Comparison of ENCODE assay signal across 30 mouse cellular contexts in the genomic region with DNA sequence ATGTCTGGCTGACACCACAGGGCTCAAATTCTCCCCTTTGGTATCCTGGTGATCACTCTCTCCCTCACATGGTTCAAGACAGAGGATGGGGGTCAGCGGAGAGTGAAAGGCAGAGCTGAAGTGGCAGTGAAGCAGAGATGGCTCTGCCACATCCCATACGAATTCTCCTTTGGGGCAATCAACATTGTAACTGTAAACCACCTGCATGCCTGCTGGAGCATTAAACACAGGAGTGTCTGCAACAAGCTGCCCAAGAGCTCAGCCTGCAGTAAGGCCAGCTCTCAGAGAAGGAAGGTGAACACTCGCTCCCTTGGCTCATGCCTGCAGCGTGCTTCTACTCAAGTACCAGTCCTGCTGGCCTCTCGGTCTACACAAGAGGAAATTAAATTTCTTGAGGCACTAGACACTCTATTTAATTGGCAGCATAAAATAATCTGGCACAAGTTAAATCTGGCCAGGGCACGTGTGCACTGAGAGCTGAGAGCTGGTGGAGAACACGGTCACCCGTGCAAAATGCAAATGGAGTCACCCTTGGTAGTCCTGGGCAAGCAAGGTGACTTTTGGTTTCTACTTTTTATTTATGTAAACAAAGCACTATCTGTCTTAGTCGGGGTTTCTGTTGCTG. TPM values are rescaled to one million over a fixed set of nuclear protein-coding genes. Genes with fewer than 3 reads are reported as not detected.
DNase-seq lines count a peak whose midpoint lies in the region; ATAC-seq and TF ChIP-seq lines count a peak whose summit lies in the region.
"Had no signal": no experiment of that assay in that cellular context is flagged by ENCODE, and none has a peak within 500 bp of the region (broad histone marks: within the 10 kb centered on the region; RNA-seq: fewer than 3 reads in every experiment).

No protein-coding gene starts in this region.

- no peaks in the 10 kb centered on the region for H3K27me3 ChIP-seq in liver, adult 2 months (ENCODE audit: control insufficient read depth, insufficient read depth, low read length)
- peaks cover 4% of the 10 kb centered on the region for H3K27me3 ChIP-seq in liver, embryonic 11.5 days (replicated peaks; ENCODE audit: control insufficient read depth, insufficient read depth, low read length)
- no peaks in the 10 kb centered on the region for H3K27me3 ChIP-seq in lung, postnatal 0 days (replicated peaks; ENCODE audit: insufficient read depth, low read length)
- H3K27me3 ChIP-seq in forebrain, embryonic 16.5 days (replicated peaks; ENCODE audit: control insufficient read depth, insufficient read depth, low read length), result peaks cover 4% of the 10 kb centered on the region
- H3K27me3 ChIP-seq in hindbrain, postnatal 0 days (ENCODE audit: insufficient read depth, low read length), result no peaks in the 10 kb centered on the region

- no peaks in the 10 kb centered on the region for H3K79me2 ChIP-seq in liver, adult 2 months (ENCODE audit: control insufficient read depth, insufficient read depth, low read length)

- TF ChIP-seq CTCF in liver, adult 2 months (IDR thresholded peaks at IDR 0.05; ENCODE audit: low read depth, low read length), result no peak
- no peak for TF ChIP-seq CTCF in lung, postnatal 0 days (IDR thresholded peaks at IDR 0.05)
- TF ChIP-seq CTCF in hindbrain, postnatal 0 days (IDR thresholded peaks at IDR 0.05; ENCODE audit: low read depth), result no peak

- H3K36me3 ChIP-seq in liver, adult 2 months (ENCODE audit: control insufficient read depth, insufficient read depth, low read length), result no peaks in the 10 kb centered on the region
- H3K36me3 ChIP-seq in liver, embryonic 11.5 days (ENCODE audit: control insufficient read depth, insufficient read depth, low read length), result no peaks in the 10 kb centered on the region
- H3K36me3 ChIP-seq in lung, postnatal 0 days (ENCODE audit: insufficient read depth, low read length), result no peaks in the 10 kb centered on the region
- no peaks in the 10 kb centered on the region for H3K36me3 ChIP-seq in forebrain, embryonic 16.5 days (ENCODE audit: control insufficient read depth, insufficient read depth)
- no peaks in the 10 kb centered on the region for H3K36me3 ChIP-seq in hindbrain, postnatal 0 days (ENCODE audit: insufficient read depth, low read length)
- H3K36me3 ChIP-seq: hindbrain, embryonic 12.5 days; liver, embryonic 13.5 days had no signal

- H3K4me1 ChIP-seq in liver, adult 2 months (ENCODE audit: control insufficient read depth, insufficient read depth, low read length), result peaks cover 29% of the 10 kb centered on the region
- no peaks in the 10 kb centered on the region for H3K4me1 ChIP-seq in liver, embryonic 11.5 days (replicated peaks; ENCODE audit: control insufficient read depth, insufficient read depth, low read length)
- H3K4me1 ChIP-seq in lung, postnatal 0 days (ENCODE audit: insufficient read depth, low read depth, low read length), result no peaks in the 10 kb centered on the region
- no peaks in the 10 kb centered on the region for H3K4me1 ChIP-seq in forebrain, embryonic 16.5 days (replicated peaks; ENCODE audit: control insufficient read depth, insufficient read depth, low read length)
- no peaks in the 10 kb centered on the region for H3K4me1 ChIP-seq in hindbrain, postnatal 0 days (ENCODE audit: insufficient read depth, low read length)
- H3K4me1 ChIP-seq: hindbrain, embryonic 12.5 days; liver, embryonic 13.5 days had no signal

- no peak for ATAC-seq in liver, embryonic 11.5 days (replicated peaks; ENCODE audit: low FRiP score)
- ATAC-seq in lung, postnatal 0 days, result no peak
- no peak for ATAC-seq in forebrain, embryonic 16.5 days
- ATAC-seq in hindbrain, postnatal 0 days, result no peak
- ATAC-seq: midbrain, embryonic 16.5 days had no signal

- no peak overlapping the region for H3K9ac ChIP-seq in liver, adult 2 months (ENCODE audit: low read depth, low read length)
- no peak overlapping the region for H3K9ac ChIP-seq in liver, embryonic 11.5 days (ENCODE audit: low read depth, low read length)
- no peak overlapping the region for H3K9ac ChIP-seq in lung, postnatal 0 days (replicated peaks; ENCODE audit: low read depth)
- H3K9ac ChIP-seq in forebrain, embryonic 16.5 days (replicated peaks; ENCODE audit: low read depth, low read length), result no peak overlapping the region
- H3K9ac ChIP-seq in hindbrain, postnatal 0 days (replicated peaks; ENCODE audit: low read length), result no peak overlapping the region
- H3K9ac ChIP-seq: hindbrain, embryonic 12.5 days; liver, embryonic 13.5 days had no signal

- DNase-seq in liver, adult 2 months (ENCODE audit: extremely low read depth, low read depth, low spot score), result peak; percentile 31
- no peak for DNase-seq in liver, embryonic 11.5 days (ENCODE audit: low spot score)
- peak; percentile 67 to 70 for DNase-seq in spleen, postnatal 36 days (ENCODE audit: low spot score in 2 of 2)
- DNase-seq in spleen, postnatal 14 days (ENCODE audit: low spot score in 2 of 2), result no peak
- DNase-seq in lung, postnatal 0 days (ENCODE audit: low spot score), result peak; percentile 18
- DNase-seq in hindbrain, postnatal 0 days (ENCODE audit: low spot score), result no peak
- DNase-seq: cerebellum, adult 18-20 months; cerebellum, postnatal 14 days; gastrocnemius, postnatal 36 days; layer of hippocampus, postnatal 36 days; liver, embryonic 13.5 days; right cerebral cortex, adult 18-20 months; right cerebral cortex, postnatal 4 days had no signal

- 53% methylated on average over 9 of the region's 9 CpGs for WGBS in liver, adult 2 months
- WGBS in liver, embryonic 11.5 days, result 70% methylated on average over 9 of the region's 9 CpGs
- WGBS in lung, postnatal 0 days, result 50% methylated on average over 9 of the region's 9 CpGs
- 75% methylated on average over 9 of the region's 9 CpGs for WGBS in forebrain, embryonic 16.5 days
- WGBS in hindbrain, postnatal 0 days, result 69% methylated on average over 9 of the region's 9 CpGs

- H3K4me2 ChIP-seq in liver, embryonic 11.5 days, result no peak overlapping the region
- no peak overlapping the region for H3K4me2 ChIP-seq in lung, postnatal 0 days (replicated peaks; ENCODE audit: low read depth, low read length)
- no peak overlapping the region for H3K4me2 ChIP-seq in forebrain, embryonic 16.5 days (ENCODE audit: low read length)
- H3K4me2 ChIP-seq in hindbrain, postnatal 0 days (ENCODE audit: low read depth, low read length), result no peak overlapping the region
- H3K4me2 ChIP-seq: hindbrain, embryonic 12.5 days; liver, embryonic 13.5 days had no signal

- H3K27ac ChIP-seq in liver, adult 2 months (replicated peaks; ENCODE audit: insufficient read depth, low read depth, low read length), result peak overlapping the region; percentile 82
- H3K27ac ChIP-seq in liver, embryonic 11.5 days (ENCODE audit: low read depth, low read length), result no peak overlapping the region
- no peak overlapping the region for H3K27ac ChIP-seq in lung, postnatal 0 days (ENCODE audit: low read length)
- no peak overlapping the region for H3K27ac ChIP-seq in forebrain, embryonic 16.5 days (ENCODE audit: low read length)
- H3K27ac ChIP-seq in hindbrain, postnatal 0 days, result no peak overlapping the region
- H3K27ac ChIP-seq: hindbrain, embryonic 12.5 days; liver, embryonic 13.5 days had no signal

- TF ChIP-seq POLR2A in liver, adult 2 months (IDR thresholded peaks at IDR 0.05; ENCODE audit: extremely low read depth, insufficient read depth, low read length), result no peak

- TF ChIP-seq EP300 in lung, postnatal 0 days (IDR thresholded peaks at IDR 0.05), result no peak

- H3K4me3 ChIP-seq in liver, adult 2 months (ENCODE audit: insufficient read depth, low read depth, low read length), result no peak overlapping the region
- no peak overlapping the region for H3K4me3 ChIP-seq in liver, embryonic 11.5 days (ENCODE audit: low read depth, low read length)
- no peak overlapping the region for H3K4me3 ChIP-seq in lung, postnatal 0 days (ENCODE audit: low read depth, low read length)
- H3K4me3 ChIP-seq in forebrain, embryonic 16.5 days (replicated peaks; ENCODE audit: low read length), result no peak overlapping the region
- no peak overlapping the region for H3K4me3 ChIP-seq in hindbrain, postnatal 0 days (ENCODE audit: low read length)
- H3K4me3 ChIP-seq: hindbrain, embryonic 12.5 days; liver, embryonic 13.5 days; myocyte had no signal

- H3K9me3 ChIP-seq in liver, embryonic 11.5 days (ENCODE audit: control insufficient read depth, low read length), result no peaks in the 10 kb centered on the region
- H3K9me3 ChIP-seq in lung, postnatal 0 days (ENCODE audit: low read length), result no peaks in the 10 kb centered on the region
- no peaks in the 10 kb centered on the region for H3K9me3 ChIP-seq in forebrain, embryonic 16.5 days (ENCODE audit: control insufficient read depth, low read length)
- H3K9me3 ChIP-seq in hindbrain, postnatal 0 days (ENCODE audit: low read length), result no peaks in the 10 kb centered on the region
- H3K9me3 ChIP-seq: hindbrain, embryonic 12.5 days; liver, embryonic 13.5 days had no signal

RNA-seq across cellular contexts. Expression of gene Wfdc21, which starts 3.9 kb away (rescaled TPM):
- 1,058 and 3,004 TPM in 2 replicates for total RNA-seq in liver, adult 2 months (2014; rRNA removed)
- polyA plus RNA-seq in liver, adult 2 months (2012; rRNA removed), result 2,463 and 2,494 TPM in 2 replicates
- polyA plus RNA-seq in liver, embryonic 11.5 days (2014; fragmentation: Nextera tagmentation; extraction: Ambion mirVana), result 1.6 and 2.0 TPM in 2 replicates
- polyA plus RNA-seq in lung, postnatal 0 days (2015; fragmentation: Nextera tagmentation; extraction: Ambion mirVana), result 13.8 and 16.6 TPM in 2 replicates
- polyA plus RNA-seq in forebrain, embryonic 16.5 days (2015; fragmentation: Nextera tagmentation; extraction: Ambion mirVana), result not detected in 2 replicates
- total RNA-seq in hindbrain, postnatal 0 days (2014; rRNA removed), result not detected in 2 replicates
- polyA plus RNA-seq in hindbrain, postnatal 0 days (2015; fragmentation: Nextera tagmentation; extraction: Ambion mirVana), result 0.78 TPM in 1 of 2 replicates, not detected in the other
- total RNA-seq: ES-E14; gastrocnemius, postnatal 36 days; heart, postnatal 25 days; layer of hippocampus, adult 8-10 months; layer of hippocampus, postnatal 36 days; left cerebral cortex, postnatal 10 days had no signal
- polyA plus RNA-seq: embryonic facial prominence, embryonic 11.5 days; forebrain, embryonic 11.5 days; heart, embryonic 14.5 days; hindbrain, embryonic 12.5 days; limb, embryonic 11.5 days; midbrain, embryonic 16.5 days; myocyte; neural tube, embryonic 14.5 days had no signal

RNA-seq across cellular contexts. Expression of gene Heatr6, which starts 10.7 kb away (rescaled TPM):
- total RNA-seq in liver, adult 2 months (2014; rRNA removed), result 6.5 and 8.9 TPM in 2 replicates
- 9.7 and 9.8 TPM in 2 replicates for polyA plus RNA-seq in liver, adult 2 months (2012; rRNA removed)
- 14.5 and 16.8 TPM in 2 replicates for polyA plus RNA-seq in liver, embryonic 11.5 days (2014; fragmentation: Nextera tagmentation; extraction: Ambion mirVana)
- polyA plus RNA-seq in lung, postnatal 0 days (2015; fragmentation: Nextera tagmentation; extraction: Ambion mirVana), result 11.8 and 13.7 TPM in 2 replicates
- polyA plus RNA-seq in forebrain, embryonic 16.5 days (2015; fragmentation: Nextera tagmentation; extraction: Ambion mirVana), result 34.5 and 41.0 TPM in 2 replicates
- total RNA-seq in hindbrain, postnatal 0 days (2014; rRNA removed), result 24.6 and 28.5 TPM in 2 replicates
- polyA plus RNA-seq in hindbrain, postnatal 0 days (2015; fragmentation: Nextera tagmentation; extraction: Ambion mirVana), result 25.8 and 26.2 TPM in 2 replicates

RNA-seq across cellular contexts. Expression of gene Wfdc18, which starts 34.0 kb away (rescaled TPM):
- not detected in 2 replicates for total RNA-seq in liver, adult 2 months (2014; rRNA removed)
- polyA plus RNA-seq in liver, adult 2 months (2012; rRNA removed), result not detected in 2 replicates
- polyA plus RNA-seq in liver, embryonic 11.5 days (2014; fragmentation: Nextera tagmentation; extraction: Ambion mirVana), result not detected in 2 replicates
- polyA plus RNA-seq in lung, postnatal 0 days (2015; fragmentation: Nextera tagmentation; extraction: Ambion mirVana), result 11.4 TPM in 1 of 2 replicates, not detected in the other
- polyA plus RNA-seq in forebrain, embryonic 16.5 days (2015; fragmentation: Nextera tagmentation; extraction: Ambion mirVana), result not detected in 2 replicates
- 0.84 TPM in 1 of 2 replicates, not detected in the other for total RNA-seq in hindbrain, postnatal 0 days (2014; rRNA removed)
- polyA plus RNA-seq in hindbrain, postnatal 0 days (2015; fragmentation: Nextera tagmentation; extraction: Ambion mirVana), result not detected in 2 replicates
- total RNA-seq: adrenal gland, adult 18-20 months; ES-E14; gastrocnemius, postnatal 36 days; heart, adult 8-10 months; heart, postnatal 25 days; layer of hippocampus, adult 8-10 months; layer of hippocampus, postnatal 36 days; megakaryocyte-erythroid progenitor cell, adult 5-6 weeks had no signal
- polyA plus RNA-seq: embryonic facial prominence, embryonic 11.5 days; forebrain, embryonic 11.5 days; hindbrain, embryonic 12.5 days; limb, embryonic 11.5 days; liver, embryonic 13.5 days; midbrain, embryonic 16.5 days; myocyte; neural tube, embryonic 14.5 days; testis, adult 2 months had no signal

RNA-seq across cellular contexts. Expression of gene Wfdc17, which starts 39.1 kb away (rescaled TPM):
- 40.9 and 46.0 TPM in 2 replicates for total RNA-seq in liver, adult 2 months (2014; rRNA removed)
- polyA plus RNA-seq in liver, adult 2 months (2012; rRNA removed), result 8.0 and 19.9 TPM in 2 replicates
- 7.1 and 7.2 TPM in 2 replicates for polyA plus RNA-seq in liver, embryonic 11.5 days (2014; fragmentation: Nextera tagmentation; extraction: Ambion mirVana)
- 27.1 and 33.5 TPM in 2 replicates for polyA plus RNA-seq in lung, postnatal 0 days (2015; fragmentation: Nextera tagmentation; extraction: Ambion mirVana)
- polyA plus RNA-seq in forebrain, embryonic 16.5 days (2015; fragmentation: Nextera tagmentation; extraction: Ambion mirVana), result not detected in 2 replicates
- not detected in 2 replicates for total RNA-seq in hindbrain, postnatal 0 days (2014; rRNA removed)
- 1.00 and 1.1 TPM in 2 replicates for polyA plus RNA-seq in hindbrain, postnatal 0 days (2015; fragmentation: Nextera tagmentation; extraction: Ambion mirVana)
- total RNA-seq: ES-E14; left cerebral cortex, postnatal 10 days; megakaryocyte-erythroid progenitor cell, adult 5-6 weeks had no signal
- polyA plus RNA-seq: limb, embryonic 11.5 days; midbrain, embryonic 16.5 days; myocyte; neural tube, embryonic 14.5 days had no signal

Comparison
In these comparisons a context has a peak if more than half of its experiments do, and no peak if none do; other contexts are left out.
1. DNase-seq: peak in liver, adult 2 months (single experiment), spleen, postnatal 36 days (2 of 2) and lung, postnatal 0 days (single experiment); none in liver, embryonic 11.5 days (single experiment), spleen, postnatal 14 days (0 of 2) and hindbrain, postnatal 0 days (single experiment).
2. RNA of gene Wfdc21, which starts 3.9 kb away (polyA plus RNA-seq): 2,463 to 2,494 TPM in liver, adult 2 months; 13.8 to 16.6 TPM in lung, postnatal 0 days, 1.6 to 2.0 TPM in liver, embryonic 11.5 days, 0.78 TPM in hindbrain, postnatal 0 days and not detected in forebrain, embryonic 16.5 days; every median in the first group is over 100 times any median in the second.